Mouse (Mus musculus) G1E-ER4 (cell line): ENCODE measurements around the gene Elk3. TPM values are rescaled to one million over a fixed set of nuclear protein-coding genes. Genes with fewer than 3 reads are reported as not detected.

Experiments used
- GATA1 ChIP-seq: IDR thresholded peaks from one replicate; pipeline ENCODE4 v1.8.0; 2012; ENCODE audit warnings: low read length, inconsistent platforms
- polyA plus RNA-seq: library from polyadenylated mRNA; stranded (reverse); fragments of >175 nt; gene quantifications from 2 replicates; pipeline ENCODE4 v1.2.3, GENCODE M21; 2012

The Elk3 gene
- polyA plus RNA-seq, 1 experiment: not detected

DNA sequence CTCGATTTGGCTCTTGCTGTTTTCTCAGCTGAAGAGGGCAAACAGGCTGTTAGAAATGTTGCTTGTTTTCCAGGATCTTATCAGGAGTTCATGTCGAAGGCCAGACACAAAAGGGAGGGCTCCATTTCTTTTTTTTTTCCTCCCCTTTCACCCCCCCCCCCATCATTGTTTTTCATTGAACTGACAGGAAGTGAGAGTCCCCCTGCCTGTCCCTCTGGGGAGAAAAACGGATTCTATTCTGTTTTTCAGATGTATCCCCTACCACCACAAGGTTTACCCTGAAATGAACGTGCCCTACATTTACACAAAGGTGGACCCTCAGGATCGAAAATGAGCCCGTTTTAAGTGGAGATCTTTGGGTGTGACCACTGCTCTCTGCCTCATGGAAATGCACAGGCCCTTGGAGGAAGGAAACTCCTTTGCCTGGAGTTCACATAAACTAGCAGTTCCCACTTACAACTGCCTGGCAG, 25.6 kb upstream of the Elk3 start:
- no peak for TF ChIP-seq GATA1

GRCm38 (mm10) chr10:93335828-93336461, 25.0 kb upstream of the Elk3 start:
- no peak for TF ChIP-seq GATA1

GRCm38 (mm10) chr10:93335001-93335400, 24.1 kb upstream of the Elk3 start:
- TF ChIP-seq GATA1: no peak

GRCm38 (mm10) chr10:93333239-93333638, 22.3 kb upstream of the Elk3 start:
- TF ChIP-seq GATA1: no peak

GRCm38 (mm10) chr10:93332261-93332809, 21.4 kb upstream of the Elk3 start:
- TF ChIP-seq GATA1: no peak

- no peak for TF ChIP-seq GATA1
These were observed 20.6 kb upstream of the Elk3 start for GRCm38 (mm10) chr10:93331543-93331942.

DNA sequence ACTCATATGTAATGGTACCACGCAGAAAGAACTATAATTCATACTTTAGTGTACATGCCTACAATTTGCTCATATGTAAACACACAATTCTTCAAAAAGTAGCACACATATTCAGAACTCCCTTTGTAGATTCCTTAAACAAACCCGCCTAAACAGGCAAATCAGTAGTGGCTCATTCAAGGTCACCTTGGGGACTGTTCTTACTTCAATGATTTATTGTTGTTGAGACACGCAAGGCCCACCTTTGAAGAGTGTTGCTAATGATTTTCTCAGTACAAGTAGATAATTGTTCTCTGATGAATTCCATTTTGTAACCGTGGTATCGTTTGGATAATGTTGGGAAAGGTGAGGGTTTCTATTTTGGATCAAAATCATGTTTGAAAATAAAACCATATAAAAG, 17.4 kb upstream of the Elk3 start:
- TF ChIP-seq GATA1: no peak

- no peak for TF ChIP-seq GATA1
These were observed 16.3 kb upstream of the Elk3 start for GRCm38 (mm10) chr10:93327187-93327586.

- TF ChIP-seq GATA1: no peak
These were observed 15.8 kb upstream of the Elk3 start for GRCm38 (mm10) chr10:93326741-93327100.

GRCm38 (mm10) chr10:93325804-93326740, 15.1 kb upstream of the Elk3 start:
- no peak for TF ChIP-seq GATA1

GRCm38 (mm10) chr10:93325369-93325768, 14.4 kb upstream of the Elk3 start:
- no peak for TF ChIP-seq GATA1

DNA sequence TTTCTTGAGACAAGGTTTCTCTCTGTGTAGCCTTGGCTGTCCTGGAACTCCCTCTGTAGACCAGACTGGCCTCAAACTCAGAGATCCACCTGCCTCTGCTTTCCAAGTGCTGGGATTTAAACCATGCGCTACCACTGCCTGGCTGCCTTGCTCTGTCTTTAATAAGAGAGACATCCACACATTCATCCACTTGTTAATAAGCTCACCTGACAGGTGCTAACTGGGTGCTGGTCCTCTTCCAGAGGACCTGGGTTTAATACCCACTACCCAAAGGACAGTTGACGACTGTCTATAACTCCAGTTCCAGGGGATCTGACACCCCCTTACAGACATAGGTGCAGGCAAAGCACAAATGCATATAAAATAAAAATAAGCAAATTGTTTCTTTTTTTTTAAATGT, 13.5 kb upstream of the Elk3 start:
- no peak for TF ChIP-seq GATA1

- no peak for TF ChIP-seq GATA1
These were observed 12.7 kb upstream of the Elk3 start for GRCm38 (mm10) chr10:93323659-93324058.

DNA sequence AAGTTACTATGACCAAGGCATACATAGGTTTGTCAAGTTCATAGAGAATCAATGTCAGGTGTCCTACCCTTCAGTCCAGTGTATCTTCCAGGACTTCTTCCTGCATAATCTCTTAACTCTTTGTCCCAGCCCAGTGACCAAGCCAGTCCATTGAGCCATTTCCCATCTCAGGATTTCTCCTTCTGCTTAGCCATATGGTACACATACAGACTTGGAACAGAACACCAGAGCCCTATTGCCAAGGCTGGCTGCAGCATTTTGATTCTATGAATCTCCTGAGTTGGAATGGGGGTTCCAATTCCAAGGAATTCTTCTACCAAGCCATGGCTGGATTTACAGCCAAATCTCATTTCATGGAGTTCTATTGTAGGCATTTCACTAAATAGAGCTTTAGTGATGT, 10.8 kb upstream of the Elk3 start:
- no peak for TF ChIP-seq GATA1

DNA sequence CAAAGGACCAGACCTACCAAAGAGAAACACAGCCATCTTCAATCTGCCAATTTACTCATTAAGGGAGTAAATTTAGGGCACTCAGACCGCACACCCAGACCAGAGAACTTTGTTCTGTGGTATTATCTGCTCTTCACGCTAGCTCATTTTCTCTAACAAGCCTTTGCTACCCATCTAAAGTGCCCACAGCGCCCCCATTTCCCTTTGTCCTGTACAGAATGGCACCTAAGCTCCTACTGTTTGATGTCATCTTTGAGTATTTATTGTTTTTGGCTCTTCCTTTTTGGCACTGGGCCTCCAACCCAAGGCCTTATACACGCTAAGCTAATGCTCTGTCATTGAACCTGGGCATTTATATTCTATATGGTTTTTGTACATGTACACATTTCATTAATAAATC, 9.2 kb upstream of the Elk3 start:
- TF ChIP-seq GATA1: no peak

- TF ChIP-seq GATA1: no peak
These were observed 8.7 kb upstream of the Elk3 start for GRCm38 (mm10) chr10:93319526-93320063.
